Mouse (Mus musculus): ENCODE results near the gene Add1. TPM values are rescaled to one million over a fixed set of nuclear protein-coding genes. Genes with fewer than 3 reads are reported as not detected.

The Add1 gene
- polyA plus RNA-seq (2016; fragmentation: Nextera tagmentation; extraction: Ambion mirVana): 164 and 166 TPM in 2 replicates

GRCm38 (mm10) chr5:34573268-34574221 is at the start of gene Add1:
TSS of gene Add1 (plus strand) at chr5:34573664.
- under 1% methylated on average over 84 of the region's 84 CpGs for WGBS (ENCODE audit: insufficient replicate concordance)

DNA sequence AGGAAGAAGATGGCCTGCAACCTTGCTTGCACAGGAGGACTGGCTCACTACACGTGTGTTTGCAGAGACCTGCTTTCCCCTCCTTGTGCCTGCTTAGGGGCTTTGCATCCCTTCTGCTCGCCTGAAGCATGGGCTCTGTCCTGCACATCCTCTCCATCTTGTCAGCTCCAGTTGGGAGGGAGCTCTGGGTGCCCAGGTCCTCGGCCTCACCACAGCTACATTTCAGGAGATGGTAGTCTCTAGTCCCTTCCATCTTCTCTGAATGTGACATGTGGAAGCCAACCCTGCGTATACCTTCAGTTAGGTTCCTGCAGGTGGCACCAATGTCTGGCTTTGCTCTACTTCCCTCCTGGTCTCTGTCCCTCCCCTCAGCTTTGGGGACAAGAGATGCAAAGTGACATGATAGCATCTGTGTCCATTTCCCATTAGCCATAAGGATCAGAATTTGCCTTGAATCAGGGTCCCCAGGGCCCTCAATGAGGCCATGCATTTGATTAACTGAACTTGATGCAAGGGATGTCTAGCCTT is 49.4 kb upstream of the Add1 start:
- ATAC-seq: no peak
- Histone ChIP-seq H3K9ac (no peak overlapping the region), H3K4me3 (no peak overlapping the region), H3K4me2 (no peak overlapping the region), H3K27me3 (replicated peaks) (no peaks in the 10 kb centered on the region; the same call in 1 of the 2 replicates), H3K36me3 (no peaks in the 10 kb centered on the region), H3K4me1 (peaks cover 62% of the 10 kb centered on the region), H3K27ac (no peak overlapping the region), H3K9me3 (replicated peaks) (no peaks in the 10 kb centered on the region)
- 37% methylated on average over 4 of the region's 4 CpGs for WGBS (ENCODE audit: insufficient replicate concordance)

More at GRCm38 (mm10) chr5:34573268-34574221, at the start of gene Add1:
- H3K9ac ChIP-seq: peak within 1 kb of the TSS; percentile 97
- H3K27me3 ChIP-seq (replicated peaks): no peaks in the 10 kb centered on the region
- peaks cover 69% of the 10 kb centered on the region for H3K4me1 ChIP-seq
- peaks cover 23% of the 10 kb centered on the region for H3K36me3 ChIP-seq
- peak within 1 kb of the TSS; percentile 97 for H3K27ac ChIP-seq
- peak; percentile 95 for ATAC-seq
- H3K9me3 ChIP-seq (replicated peaks): no peaks in the 10 kb centered on the region
- H3K4me2 ChIP-seq: peak within 1 kb of the TSS; percentile 88
- H3K4me3 ChIP-seq: peak within 1 kb of the TSS; percentile 94

GRCm38 (mm10) chr5:34524511-34524910 is 49.0 kb upstream of the Add1 start:
- H3K4me1 ChIP-seq: peaks cover 62% of the 10 kb centered on the region

DNA sequence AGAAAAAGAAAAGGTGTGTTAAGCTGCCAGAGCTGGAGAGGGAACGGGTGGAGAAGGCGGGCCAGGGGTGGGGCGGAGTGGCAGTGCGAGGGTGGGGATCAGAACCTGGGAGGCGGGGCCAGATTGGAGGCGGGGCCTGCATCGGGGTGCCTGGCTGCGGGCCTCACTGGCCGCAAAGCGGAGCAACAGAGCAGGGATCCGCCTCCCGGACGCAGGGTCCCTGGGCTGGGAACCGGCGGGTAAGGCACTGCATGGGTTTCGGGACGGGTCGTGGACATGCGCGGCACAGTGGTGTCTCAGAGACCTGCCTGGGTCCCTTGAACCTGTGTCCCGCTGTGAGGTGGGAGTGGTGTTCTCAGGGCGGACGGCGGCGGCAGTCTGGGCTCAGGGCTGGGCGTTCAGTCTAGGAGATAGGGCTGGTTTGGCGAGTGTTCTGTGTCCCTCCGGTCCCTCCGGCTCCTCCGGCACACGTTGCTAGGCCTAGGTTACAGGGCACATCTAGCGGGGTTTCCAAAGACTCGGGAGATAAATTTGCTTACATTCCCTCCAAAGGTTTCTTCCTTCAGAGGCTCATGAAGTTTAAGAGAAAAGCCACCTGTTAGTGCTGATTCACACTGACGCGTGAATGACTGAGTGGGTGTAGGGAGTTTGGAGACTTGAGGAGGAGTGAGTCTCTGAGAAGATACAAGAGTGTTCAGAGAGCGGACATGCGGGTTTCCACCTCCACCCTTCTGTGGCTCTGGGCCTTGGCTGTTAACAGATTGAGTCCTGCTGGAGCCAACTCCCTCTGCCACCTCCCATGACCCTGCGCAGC is 47.6 kb upstream of the Add1 start, which contains the start of gene Sh3bp2:
TSS of gene Sh3bp2 (plus strand) at position 176 of the 814 bp plus-strand sequence.
- Histone ChIP-seq H3K36me3 (no peaks in the 10 kb centered on the region), H3K4me3 (peak within 1 kb of the TSS; percentile 71), H3K4me2 (peak within 1 kb of the TSS; percentile 87), H3K9ac (peak within 1 kb of the TSS; percentile 77), H3K9me3 (replicated peaks) (no peaks in the 10 kb centered on the region), H3K27ac (peak within 1 kb of the TSS; percentile 77), H3K27me3 (replicated peaks) (no peaks in the 10 kb centered on the region; the same call in 1 of the 2 replicates), H3K4me1 (peaks cover 62% of the 10 kb centered on the region)
- under 1% methylated on average over 38 of the region's 38 CpGs for WGBS (ENCODE audit: insufficient replicate concordance)
- ATAC-seq: peak; percentile 93

More at GRCm38 (mm10) chr5:34524511-34524910, 49.0 kb upstream of the Add1 start:
- H3K27ac ChIP-seq: no peak overlapping the region
- H3K4me2 ChIP-seq: no peak overlapping the region
- no peak overlapping the region for H3K4me3 ChIP-seq
- H3K9ac ChIP-seq: no peak overlapping the region
- H3K27me3 ChIP-seq (replicated peaks): no peaks in the 10 kb centered on the region; the same call in 1 of the 2 replicates
- no peaks in the 10 kb centered on the region for H3K9me3 ChIP-seq (replicated peaks)
- no peak for ATAC-seq
- H3K36me3 ChIP-seq: no peaks in the 10 kb centered on the region

GRCm38 (mm10) chr5:34526477-34526775 is 47.0 kb upstream of the Add1 start:
- H3K9ac ChIP-seq: peak overlapping the region; percentile 77
- no peaks in the 10 kb centered on the region; the same call in 1 of the 2 replicates for H3K27me3 ChIP-seq (replicated peaks)
- peaks cover 62% of the 10 kb centered on the region for H3K4me1 ChIP-seq
- no peaks in the 10 kb centered on the region for H3K36me3 ChIP-seq
- H3K9me3 ChIP-seq (replicated peaks): no peaks in the 10 kb centered on the region
- peak overlapping the region; percentile 77 for H3K27ac ChIP-seq
- no peak for ATAC-seq
- WGBS (ENCODE audit: insufficient replicate concordance): 34% methylated on average over 5 of the region's 5 CpGs
- peak overlapping the region; percentile 71 for H3K4me3 ChIP-seq
- peak overlapping the region; percentile 87 for H3K4me2 ChIP-seq

- Histone ChIP-seq H3K36me3 (no peaks in the 10 kb centered on the region), H3K27ac (no peak overlapping the region), H3K4me3 (no peak overlapping the region), H3K9me3 (replicated peaks) (no peaks in the 10 kb centered on the region), H3K9ac (no peak overlapping the region), H3K27me3 (replicated peaks) (no peaks in the 10 kb centered on the region; the same call in 1 of the 2 replicates), H3K4me2 (peak overlapping the region; percentile 87; the same call in 1 of the 2 replicates), H3K4me1 (peaks cover 60% of the 10 kb centered on the region)
- WGBS (ENCODE audit: insufficient replicate concordance): 79% methylated on average over 2 of the region's 2 CpGs
- ATAC-seq: no peak
These were observed 46.1 kb upstream of the Add1 start for GRCm38 (mm10) chr5:34527352-34527751.

- no peaks in the 10 kb centered on the region; the same call in 1 of the 2 replicates for H3K27me3 ChIP-seq (replicated peaks)
- ATAC-seq: no peak
- no peak overlapping the region for H3K27ac ChIP-seq
- no peak overlapping the region for H3K4me3 ChIP-seq
- H3K4me2 ChIP-seq: no peak overlapping the region
- no peak overlapping the region for H3K9ac ChIP-seq
- H3K9me3 ChIP-seq (replicated peaks): no peaks in the 10 kb centered on the region
- WGBS (ENCODE audit: insufficient replicate concordance): 74% methylated on average over 5 of the region's 5 CpGs
- peaks cover 67% of the 10 kb centered on the region for H3K4me1 ChIP-seq
- no peaks in the 10 kb centered on the region for H3K36me3 ChIP-seq
These were observed 44.7 kb upstream of the Add1 start for GRCm38 (mm10) chr5:34528724-34529123.

DNA sequence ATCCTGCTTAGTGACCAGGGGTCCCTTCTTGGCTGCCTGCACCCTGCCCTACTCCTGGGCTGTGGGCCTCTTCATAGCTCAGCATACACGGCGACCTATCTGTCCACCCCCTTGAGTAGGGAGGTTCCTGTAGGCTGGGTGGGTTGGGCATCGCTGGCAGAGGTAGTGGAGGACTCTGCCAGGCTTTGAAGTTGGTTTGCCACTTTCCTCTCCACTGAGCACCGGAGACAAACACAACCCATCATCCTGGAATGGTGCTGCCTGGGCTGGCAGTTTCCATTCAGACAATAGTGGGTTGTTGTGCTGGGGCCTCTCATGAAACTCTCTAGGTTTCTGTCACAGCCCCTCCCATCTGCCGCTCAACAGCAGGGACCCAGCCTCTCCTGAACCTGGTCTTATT is 43.3 kb upstream of the Add1 start:
- 62% methylated on average over 5 of the region's 5 CpGs for WGBS (ENCODE audit: insufficient replicate concordance)
- peaks cover 54% of the 10 kb centered on the region for H3K4me1 ChIP-seq
- no peak overlapping the region for H3K9ac ChIP-seq

GRCm38 (mm10) chr5:34530687-34531086 is 42.8 kb upstream of the Add1 start:
- 46% methylated on average over 4 of the region's 4 CpGs for WGBS (ENCODE audit: insufficient replicate concordance)
- H3K4me1 ChIP-seq: peaks cover 51% of the 10 kb centered on the region
- H3K4me3 ChIP-seq: no peak overlapping the region
- H3K27ac ChIP-seq: peak overlapping the region; percentile 11; the same call in 1 of the 2 replicates
- H3K36me3 ChIP-seq: no peaks in the 10 kb centered on the region
- H3K27me3 ChIP-seq (replicated peaks): no peaks in the 10 kb centered on the region; the same call in 1 of the 2 replicates
- H3K9ac ChIP-seq: no peak overlapping the region
- no peak for ATAC-seq
- H3K9me3 ChIP-seq (replicated peaks): no peaks in the 10 kb centered on the region
- H3K4me2 ChIP-seq: no peak overlapping the region

More for the DNA sequence above, 43.3 kb upstream of the Add1 start:
- no peak for ATAC-seq
- Histone ChIP-seq H3K9me3 (replicated peaks) (no peaks in the 10 kb centered on the region), H3K27me3 (replicated peaks) (no peaks in the 10 kb centered on the region; the same call in 1 of the 2 replicates), H3K4me2 (no peak overlapping the region), H3K27ac (peak overlapping the region; percentile 11; the same call in 1 of the 2 replicates), H3K36me3 (no peaks in the 10 kb centered on the region), H3K4me3 (no peak overlapping the region)

GRCm38 (mm10) chr5:34533066-34533465 is 40.4 kb upstream of the Add1 start:
- H3K4me1 ChIP-seq: peaks cover 28% of the 10 kb centered on the region
- ATAC-seq: no peak

GRCm38 (mm10) chr5:34533820-34534219 is 39.6 kb upstream of the Add1 start:
- WGBS (ENCODE audit: insufficient replicate concordance): 46% methylated on average over 3 of the region's 3 CpGs
- Histone ChIP-seq H3K4me3 (no peak overlapping the region), H3K4me1 (peaks cover 36% of the 10 kb centered on the region), H3K27me3 (replicated peaks) (no peaks in the 10 kb centered on the region), H3K27ac (no peak overlapping the region), H3K36me3 (no peaks in the 10 kb centered on the region), H3K9ac (no peak overlapping the region), H3K4me2 (no peak overlapping the region), H3K9me3 (replicated peaks) (no peaks in the 10 kb centered on the region)
- ATAC-seq: no peak

More at GRCm38 (mm10) chr5:34533066-34533465, 40.4 kb upstream of the Add1 start:
- H3K27ac ChIP-seq: no peak overlapping the region
- H3K9ac ChIP-seq: no peak overlapping the region
- no peaks in the 10 kb centered on the region for H3K9me3 ChIP-seq (replicated peaks)
- 71% methylated on average over 5 of the region's 5 CpGs for WGBS (ENCODE audit: insufficient replicate concordance)
- no peaks in the 10 kb centered on the region for H3K27me3 ChIP-seq (replicated peaks)
- no peaks in the 10 kb centered on the region for H3K36me3 ChIP-seq
- no peak overlapping the region for H3K4me3 ChIP-seq
- no peak overlapping the region for H3K4me2 ChIP-seq

All from liver, embryonic 12.5 days (tissue).